7 mouse cellular contexts compared by ENCODE assay signal in genomic region chr7:111179401-111180271, GRCm38 (mm10).
A peak's percentile ranks its signal among the peaks of the same experiment; 100 is the strongest.
DNase-seq lines count a peak whose midpoint lies in the region; ATAC-seq and TF ChIP-seq lines count a peak whose summit lies in the region.

No protein-coding gene starts in this region.

- CTCF ChIA-PET in Patski (lab: Charles Lee) = interaction anchor here (1.1 to 5.9 kb wide), 4 partner anchors 12 to 790 kb away, joined by 3 to 55 read pairs (median 4); no protein-coding TSS in a partner anchor

- in situ Hi-C loops in Patski (cut with MboI; ENCODE audit: low pct_unique_long_range_greater_than_20kb) = loop anchor here (5.0 kb wide), 2 partner anchors 63 to 783 kb away; no protein-coding TSS in a partner anchor

- no peak for DNase-seq in Patski (ENCODE audit: low read depth, low spot score)
- peak; percentile 79 for DNase-seq in brain, embryonic 14.5 days (ENCODE audit: low read depth)
- peak; percentile 67 to 73 for DNase-seq in heart, adult 9 months (ENCODE audit: low spot score in 2 of 2)
- DNase-seq in kidney, adult 9 months = peak; percentile 67

- no peaks in the 10 kb centered on the region for H3K9me3 ChIP-seq in lung, embryonic 16.5 days (ENCODE audit: control insufficient read depth, low read length)
- no peaks in the 10 kb centered on the region for H3K9me3 ChIP-seq in stomach, embryonic 15.5 days

- H3K4me2 ChIP-seq in lung, embryonic 16.5 days (ENCODE audit: low read depth, low read length) = no peak overlapping the region
- no peak overlapping the region for H3K4me2 ChIP-seq in stomach, embryonic 15.5 days

- H3K9ac ChIP-seq in lung, embryonic 16.5 days (ENCODE audit: low read length) = no peak overlapping the region
- no peak overlapping the region for H3K9ac ChIP-seq in stomach, embryonic 15.5 days

- 31% methylated on average over 7 of the region's 7 CpGs for WGBS in lung, embryonic 16.5 days
- WGBS in stomach, embryonic 15.5 days = 33% methylated on average over 7 of the region's 7 CpGs

- no peak for TF ChIP-seq CTCF in Patski (IDR thresholded peaks at IDR 0.05)
- no peak for TF ChIP-seq CTCF in brain, embryonic 14.5 days (IDR thresholded peaks at IDR 0.05; ENCODE audit: borderline replicate concordance, extremely low read depth, insufficient read depth, insufficient read length)

- H3K36me3 ChIP-seq in lung, embryonic 16.5 days (ENCODE audit: control insufficient read depth, insufficient read depth, low read length) = no peaks in the 10 kb centered on the region
- no peaks in the 10 kb centered on the region for H3K36me3 ChIP-seq in stomach, embryonic 15.5 days

- TF ChIP-seq POLR2A in brain, embryonic 14.5 days (IDR thresholded peaks at IDR 0.05; ENCODE audit: borderline replicate concordance, extremely low read depth, insufficient read depth, insufficient read length, poor library complexity, severe bottlenecking) = no peak

- H3K4me1 ChIP-seq in lung, embryonic 16.5 days (replicated peaks; ENCODE audit: control insufficient read depth, insufficient read depth, low read length) = peaks cover 9% of the 10 kb centered on the region
- H3K4me1 ChIP-seq in stomach, embryonic 15.5 days = peaks cover 8% of the 10 kb centered on the region; the same call in 1 of the 2 replicates

- ATAC-seq in Patski = peak; percentile 33
- ATAC-seq in lung, embryonic 16.5 days (ENCODE audit: low read depth) = peak; percentile 90
- ATAC-seq in stomach, embryonic 15.5 days (ENCODE audit: insufficient read depth, low FRiP score, low read depth) = peak; percentile 83
- ATAC-seq in frontal cortex, adult (ENCODE audit: low TSS enrichment) = no peak

- POLR2A ChIA-PET in Patski (lab: Charles Lee) = interaction anchor here (0.9 to 1.7 kb wide), 2 partner anchors 8 to 97 kb away, joined by 3 read pairs; partner anchors contain the start of gene Eif4g2

- peak overlapping the region; percentile 60 for H3K27ac ChIP-seq in lung, embryonic 16.5 days (ENCODE audit: low read length)
- H3K27ac ChIP-seq in stomach, embryonic 15.5 days = peak overlapping the region; percentile 60; the same call in 1 of the 2 replicates

- no peak overlapping the region for H3K4me3 ChIP-seq in lung, embryonic 16.5 days (ENCODE audit: low read length)
- no peak overlapping the region for H3K4me3 ChIP-seq in stomach, embryonic 15.5 days (replicated peaks)

- no peaks in the 10 kb centered on the region for H3K27me3 ChIP-seq in Patski
- H3K27me3 ChIP-seq in lung, embryonic 16.5 days (ENCODE audit: control insufficient read depth, insufficient read depth, low read depth, low read length) = no peaks in the 10 kb centered on the region
- no peaks in the 10 kb centered on the region for H3K27me3 ChIP-seq in stomach, embryonic 15.5 days (replicated peaks)
